Comparison of ENCODE assay signal across 21 mouse cellular contexts in genomic region chr11:120445475-120445874, GRCm38 (mm10). TPM values are rescaled to one million over a fixed set of nuclear protein-coding genes. Genes with fewer than 3 reads are reported as not detected.
DNase-seq lines count a peak whose midpoint lies in the region; ATAC-seq and TF ChIP-seq lines count a peak whose summit lies in the region.
"Had no signal": no experiment of that assay in that cellular context is flagged by ENCODE, and none has a peak within 500 bp of the region (broad histone marks: within the 10 kb centered on the region; RNA-seq: fewer than 3 reads in every experiment).

No protein-coding gene starts in this region.

- no peak for DNase-seq in midbrain, embryonic 10.5 days (ENCODE audit: low spot score)
- DNase-seq in MEL (ENCODE audit: low read depth, low spot score): peak; percentile 86
- DNase-seq in spleen, adult 12 weeks (ENCODE audit: low spot score): no peak
- DNase-seq: adrenal gland, adult 2 months; adrenal gland, adult 8-10 months; adrenal gland, postnatal 10 days; adrenal gland, postnatal 14 days; adrenal gland, postnatal 25 days; adrenal gland, postnatal 36 days; B cell, adult 2 months; cerebellum, adult 11 months; cerebellum, adult 11-12 months; cerebellum, adult 18-20 months; cerebellum, adult 2 months had no signal

- TF ChIP-seq CTCF in MEL (IDR thresholded peaks at IDR 0.05 in 2 of 3, conservative IDR thresholded peaks at IDR 0.05 in 1 of 3; ENCODE audit: control insufficient read depth in 1 of 3, insufficient read depth in 1 of 3, low read depth in 2 of 3, low read length in 3 of 3, poor library complexity in 1 of 3, severe bottlenecking in 1 of 3): no peak

- ATAC-seq in midbrain, embryonic 13.5 days: no peak
- ATAC-seq: activated CD4-positive, CD25-positive, alpha-beta regulatory T cell, adult 4 months; CD4-positive, CD25-positive, alpha-beta regulatory T cell, adult 4 months; Patski had no signal

- H3K27ac ChIP-seq in midbrain, embryonic 13.5 days: no peak overlapping the region
- no peak overlapping the region for H3K27ac ChIP-seq in midbrain, embryonic 10.5 days (replicated peaks)
- H3K27ac ChIP-seq in MEL (ENCODE audit: control insufficient read depth, low read depth, low read length): no peak overlapping the region

- H3K27me3 ChIP-seq in midbrain, embryonic 13.5 days: no peaks in the 10 kb centered on the region
- no peaks in the 10 kb centered on the region for H3K27me3 ChIP-seq in midbrain, embryonic 10.5 days (ENCODE audit: low read depth, poor library complexity, severe bottlenecking)
- no peaks in the 10 kb centered on the region for H3K27me3 ChIP-seq in MEL (ENCODE audit: control insufficient read depth in 1 of 2, insufficient read depth in 2 of 2, low read length in 2 of 2)
- H3K27me3 ChIP-seq: CH12.LX, Patski had no signal

- WGBS in midbrain, embryonic 13.5 days: 92% methylated on average over 3 of the region's 3 CpGs
- WGBS in midbrain, embryonic 10.5 days: 79% methylated on average over 3 of the region's 3 CpGs

- H3K79me2 ChIP-seq in MEL (ENCODE audit: control insufficient read depth, insufficient read depth, low read length, poor library complexity): no peaks in the 10 kb centered on the region

- no peaks in the 10 kb centered on the region for H3K36me3 ChIP-seq in midbrain, embryonic 13.5 days
- H3K36me3 ChIP-seq in midbrain, embryonic 10.5 days: no peaks in the 10 kb centered on the region
- peaks cover 0 to 18% of the 10 kb centered on the region in 2 experiments; a peak in 2 of 4 replicates for H3K36me3 ChIP-seq in MEL (ENCODE audit: control insufficient read depth in 1 of 2, insufficient read depth in 2 of 2, low read length in 2 of 2)

- H3K4me3 ChIP-seq in midbrain, embryonic 13.5 days (replicated peaks): no peak overlapping the region
- no peak overlapping the region for H3K4me3 ChIP-seq in midbrain, embryonic 10.5 days
- H3K4me3 ChIP-seq in MEL (ENCODE audit: control insufficient read depth in 1 of 2, insufficient read depth in 1 of 2, low read depth in 2 of 2, low read length in 2 of 2): no peak overlapping the region

- no peaks in the 10 kb centered on the region for H3K4me1 ChIP-seq in midbrain, embryonic 13.5 days (replicated peaks)
- no peaks in the 10 kb centered on the region for H3K4me1 ChIP-seq in midbrain, embryonic 10.5 days
- peaks cover 21 to 32% of the 10 kb centered on the region in 2 experiments for H3K4me1 ChIP-seq in MEL (ENCODE audit: control insufficient read depth in 1 of 2, insufficient read depth in 2 of 2, low read length in 2 of 2)

- H3K9ac ChIP-seq in midbrain, embryonic 13.5 days (replicated peaks): 0 out of 2 replicates have a peak overlapping the region, but pooled peaks have one; percentile 4
- H3K9ac ChIP-seq in MEL (ENCODE audit: control insufficient read depth, low read depth, low read length, poor library complexity, severe bottlenecking): no peak overlapping the region

- H3K9me3 ChIP-seq in midbrain, embryonic 13.5 days: no peaks in the 10 kb centered on the region
- H3K9me3 ChIP-seq in midbrain, embryonic 10.5 days (replicated peaks): no peaks in the 10 kb centered on the region
- H3K9me3 ChIP-seq in MEL (replicated peaks; ENCODE audit: insufficient read depth, low read length): no peaks in the 10 kb centered on the region
- H3K9me3 ChIP-seq: G1E had no signal

- peak; percentile 26 to 59; a peak in 3 of 4 replicates for TF ChIP-seq EP300 in MEL (IDR thresholded peaks at IDR 0.05; ENCODE audit: low read depth in 1 of 2, low read length in 2 of 2)

- no peak overlapping the region for H3K4me2 ChIP-seq in midbrain, embryonic 13.5 days (replicated peaks)

- no peak for TF ChIP-seq POLR2A in MEL (IDR thresholded peaks at IDR 0.05; ENCODE audit: control insufficient read depth in 1 of 2, insufficient read depth in 1 of 2, low read depth in 1 of 2, low read length in 2 of 2, poor library complexity in 1 of 2)

- no peak for TF ChIP-seq RAD21 in MEL (IDR thresholded peaks at IDR 0.05; ENCODE audit: low read depth, low read length)

TF ChIP-seq in MEL, 35 proteins besides CTCF, POLR2A, EP300 and RAD21:
- TF ChIP-seq MYB (IDR thresholded peaks at IDR 0.05; ENCODE audit: low read depth, low read length) (no peak), JUND (IDR thresholded peaks at IDR 0.05; ENCODE audit: low read depth, low read length) (no peak), TBP (IDR thresholded peaks at IDR 0.05; ENCODE audit: low read depth, low read length) (0 out of 2 replicates have a peak, but pooled peaks have one; percentile 15), SMC3 (IDR thresholded peaks at IDR 0.05; ENCODE audit: low read depth, low read length) (no peak), KAT2A (conservative IDR thresholded peaks at IDR 0.05; ENCODE audit: low read depth, low read length) (no peak), GATA1 (IDR thresholded peaks at IDR 0.05; ENCODE audit: low read depth, low read length) (peak; percentile 81), MYC (IDR thresholded peaks at IDR 0.05; ENCODE audit: low read depth, low read length) (no peak), RCOR1 (IDR thresholded peaks at IDR 0.05; ENCODE audit: low read depth, low read length) (peak; percentile 54), NELFE (IDR thresholded peaks at IDR 0.05; ENCODE audit: low read depth, low read length) (no peak), ZMIZ1 (IDR thresholded peaks at IDR 0.05; ENCODE audit: low read depth, low read length) (no peak), BHLHE40 (IDR thresholded peaks at IDR 0.05; ENCODE audit: borderline replicate concordance, low read depth, low read length) (no peak), ETS1 (IDR thresholded peaks at IDR 0.05; ENCODE audit: low read depth, low read length) (0 out of 2 replicates have a peak, but pooled peaks have one; percentile 40), ZC3H11A (IDR thresholded peaks at IDR 0.05; ENCODE audit: low read depth, low read length) (no peak), ZNF384 (IDR thresholded peaks at IDR 0.05; ENCODE audit: low read depth, low read length) (peak; percentile 41; the same call in 1 of the 2 replicates), MXI1 (IDR thresholded peaks at IDR 0.05; ENCODE audit: low read depth, low read length) (peak; percentile 66; the same call in 1 of the 2 replicates)

RNA-seq across cellular contexts. Expression of gene Tspan10, which starts 3.0 kb away (rescaled TPM):
- polyA plus RNA-seq in midbrain, embryonic 13.5 days (2015; fragmentation: Nextera tagmentation; extraction: Ambion mirVana): not detected in 2 replicates
- polyA plus RNA-seq in midbrain, embryonic 10.5 days (2016; fragmentation: Nextera tagmentation; extraction: Ambion mirVana): 0.39 TPM in 1 of 2 replicates, not detected in the other
- 0.20 and 0.65 TPM in 2 replicates for total RNA-seq in MEL (2012; rRNA removed)
- under 1 TPM in 1 of 2 experiments, not detected in 1; 0.29 TPM for polyA plus RNA-seq in MEL (2012; ENCODE audit: insufficient read depth in 1 of 2, insufficient read length in 2 of 2, low read depth in 1 of 2, low replicate concordance in 2 of 2, missing spikeins in 1 of 2)
- total RNA-seq: adrenal gland, postnatal 25 days; ES-E14 had no signal
- polyA plus RNA-seq: activated CD4-positive, CD25-positive, alpha-beta regulatory T cell, adult 4 months; adrenal gland, adult 2 months; CD4-positive, CD25-positive, alpha-beta regulatory T cell, adult 4 months; G1E; Patski had no signal

RNA-seq across cellular contexts. Expression of gene Pde6g, which starts 7.8 kb away (rescaled TPM):
- 0.19 and 0.30 TPM in 2 replicates for polyA plus RNA-seq in midbrain, embryonic 13.5 days (2015; fragmentation: Nextera tagmentation; extraction: Ambion mirVana)
- 0.20 and 0.53 TPM in 2 replicates for polyA plus RNA-seq in midbrain, embryonic 10.5 days (2016; fragmentation: Nextera tagmentation; extraction: Ambion mirVana)
- 0.35 and 0.46 TPM in 2 replicates for total RNA-seq in MEL (2012; rRNA removed)
- polyA plus RNA-seq in MEL (2012; ENCODE audit: insufficient read depth in 1 of 2, insufficient read length in 2 of 2, low read depth in 1 of 2, low replicate concordance in 2 of 2, missing spikeins in 1 of 2): under 1 TPM in 1 of 2 experiments, not detected in 1; 0.84 TPM
- total RNA-seq: ES-E14 had no signal

RNA-seq across cellular contexts. Expression of gene Nploc4, which starts 8.0 kb away (rescaled TPM):
- 35.0 and 38.1 TPM in 2 replicates for polyA plus RNA-seq in midbrain, embryonic 13.5 days (2015; fragmentation: Nextera tagmentation; extraction: Ambion mirVana)
- 45.1 and 46.5 TPM in 2 replicates for polyA plus RNA-seq in midbrain, embryonic 10.5 days (2016; fragmentation: Nextera tagmentation; extraction: Ambion mirVana)
- 77.4 and 88.3 TPM in 2 replicates for total RNA-seq in MEL (2012; rRNA removed)
- 100 to 1,000 TPM; 117 to 352 TPM for polyA plus RNA-seq in MEL (2012; ENCODE audit: insufficient read depth in 1 of 2, insufficient read length in 2 of 2, low read depth in 1 of 2, low replicate concordance in 2 of 2, missing spikeins in 1 of 2)

RNA-seq across cellular contexts. Expression of gene Oxld1, which starts 12.4 kb away (rescaled TPM):
- 10.6 and 12.5 TPM in 2 replicates for polyA plus RNA-seq in midbrain, embryonic 13.5 days (2015; fragmentation: Nextera tagmentation; extraction: Ambion mirVana)
- polyA plus RNA-seq in midbrain, embryonic 10.5 days (2016; fragmentation: Nextera tagmentation; extraction: Ambion mirVana): 9.0 and 11.8 TPM in 2 replicates
- total RNA-seq in MEL (2012; rRNA removed): 15.9 and 17.6 TPM in 2 replicates
- polyA plus RNA-seq in MEL (2012; ENCODE audit: insufficient read depth in 1 of 2, insufficient read length in 2 of 2, low read depth in 1 of 2, low replicate concordance in 2 of 2, missing spikeins in 1 of 2): 10 to 100 TPM in 1 of 2 experiments, not detected in 1; 17.5 TPM

RNA-seq across cellular contexts. Expression of gene Ccdc137, which starts 12.4 kb away (rescaled TPM):
- polyA plus RNA-seq in midbrain, embryonic 13.5 days (2015; fragmentation: Nextera tagmentation; extraction: Ambion mirVana): 26.1 and 28.7 TPM in 2 replicates
- polyA plus RNA-seq in midbrain, embryonic 10.5 days (2016; fragmentation: Nextera tagmentation; extraction: Ambion mirVana): 38.9 and 41.8 TPM in 2 replicates
- total RNA-seq in MEL (2012; rRNA removed): 66.1 and 104 TPM in 2 replicates
- 100 to 1,000 TPM in 1 of 2 experiments, not detected in 1; 116 TPM for polyA plus RNA-seq in MEL (2012; ENCODE audit: insufficient read depth in 1 of 2, insufficient read length in 2 of 2, low read depth in 1 of 2, low replicate concordance in 2 of 2, missing spikeins in 1 of 2)
